7 mouse cellular contexts compared by ENCODE assay signal in the genomic region with DNA sequence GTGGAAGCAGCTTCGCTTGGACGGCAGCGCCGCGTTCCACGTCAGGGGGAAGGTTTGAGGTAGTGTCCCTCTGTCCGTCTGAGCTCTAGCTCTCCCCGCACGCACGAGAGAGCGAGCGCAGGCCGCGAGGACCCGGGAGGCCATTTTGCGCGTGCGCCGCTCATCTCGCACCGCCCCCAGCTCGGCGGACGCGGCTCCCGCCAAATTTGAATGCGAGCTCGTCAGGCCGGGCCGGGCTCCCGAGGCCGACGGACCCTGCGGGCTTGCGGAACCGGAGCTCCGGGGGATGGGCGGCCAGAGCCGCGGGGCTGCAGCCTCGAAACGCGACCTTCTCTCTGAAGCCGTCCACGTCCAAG. TPM values are rescaled to one million over a fixed set of nuclear protein-coding genes. Genes with fewer than 3 reads are reported as not detected.
DNase-seq lines count a peak whose midpoint lies in the region; ATAC-seq and TF ChIP-seq lines count a peak whose summit lies in the region.

No protein-coding gene starts in this region.

- WGBS in embryonic facial prominence, embryonic 13.5 days: under 1% methylated on average over 45 of the region's 45 CpGs
- WGBS in limb, embryonic 10.5 days: under 1% methylated on average over 45 of the region's 45 CpGs
- WGBS in midbrain, embryonic 10.5 days: under 1% methylated on average over 45 of the region's 45 CpGs
- WGBS in stomach, postnatal 0 days: under 1% methylated on average over 44 of the region's 45 CpGs

- H3K9ac ChIP-seq in embryonic facial prominence, embryonic 13.5 days: no peak overlapping the region
- no peak overlapping the region for H3K9ac ChIP-seq in stomach, postnatal 0 days (ENCODE audit: low read length)

- H3K9me3 ChIP-seq in embryonic facial prominence, embryonic 13.5 days: no peaks in the 10 kb centered on the region
- no peaks in the 10 kb centered on the region for H3K9me3 ChIP-seq in limb, embryonic 10.5 days (replicated peaks)
- H3K9me3 ChIP-seq in midbrain, embryonic 10.5 days (replicated peaks): no peaks in the 10 kb centered on the region
- H3K9me3 ChIP-seq in stomach, postnatal 0 days (ENCODE audit: control insufficient read depth, low read length): no peaks in the 10 kb centered on the region

- peaks cover 19% of the 10 kb centered on the region for H3K4me1 ChIP-seq in embryonic facial prominence, embryonic 13.5 days
- H3K4me1 ChIP-seq in limb, embryonic 10.5 days: peaks cover 20% of the 10 kb centered on the region
- peaks cover 26% of the 10 kb centered on the region for H3K4me1 ChIP-seq in midbrain, embryonic 10.5 days
- peaks cover 5% of the 10 kb centered on the region for H3K4me1 ChIP-seq in stomach, postnatal 0 days (replicated peaks; ENCODE audit: control insufficient read depth, insufficient read depth)

- intact Hi-C loops in heart, postnatal 14 days (cut with DNase I): loop anchor here (1.0 kb wide), 1 partner anchor 10 kb away; no protein-coding TSS in a partner anchor

- peak; percentile 38 to 59 for DNase-seq in CD8-positive naive resting alpha-beta T cell, adult 2 months (ENCODE audit: low read depth in 2 of 2, low spot score in 2 of 2)
- peak; percentile 65 for DNase-seq in R1 (ENCODE audit: low read depth, low spot score)
- peak; percentile 73 to 83 for DNase-seq in heart, postnatal 14 days
- peak; percentile 82 for DNase-seq in limb, embryonic 10.5 days (ENCODE audit: low spot score)
- DNase-seq in midbrain, embryonic 10.5 days (ENCODE audit: low spot score): peak; percentile 79
- DNase-seq in stomach, postnatal 0 days (ENCODE audit: low spot score): peak; percentile 76

- peak overlapping the region; percentile 80 for H3K4me2 ChIP-seq in embryonic facial prominence, embryonic 13.5 days
- peak overlapping the region; percentile 64 for H3K4me2 ChIP-seq in stomach, postnatal 0 days (replicated peaks; ENCODE audit: low read depth)

- no peak for TF ChIP-seq CTCF in stomach, postnatal 0 days (IDR thresholded peaks at IDR 0.05; ENCODE audit: low read depth)

- peak overlapping the region; percentile 48 for H3K4me3 ChIP-seq in embryonic facial prominence, embryonic 13.5 days
- H3K4me3 ChIP-seq in limb, embryonic 10.5 days: peak overlapping the region; percentile 59
- peak overlapping the region; percentile 55 for H3K4me3 ChIP-seq in midbrain, embryonic 10.5 days
- peak overlapping the region; percentile 51 for H3K4me3 ChIP-seq in stomach, postnatal 0 days (ENCODE audit: low read depth, low read length)

- no peak overlapping the region for H3K27ac ChIP-seq in embryonic facial prominence, embryonic 13.5 days
- peak overlapping the region; percentile 84 for H3K27ac ChIP-seq in limb, embryonic 10.5 days
- H3K27ac ChIP-seq in midbrain, embryonic 10.5 days (replicated peaks): peak overlapping the region; percentile 84
- H3K27ac ChIP-seq in stomach, postnatal 0 days (replicated peaks): no peak overlapping the region

- no peak for TF ChIP-seq EP300 in stomach, postnatal 0 days (optimal IDR thresholded peaks at IDR 0.05)

- no peak for ATAC-seq in embryonic facial prominence, embryonic 13.5 days (ENCODE audit: insufficient number of reproducible peaks, insufficient read depth, low FRiP score, low TSS enrichment, low read depth)
- peak; percentile 74 for ATAC-seq in stomach, postnatal 0 days (ENCODE audit: low FRiP score, low TSS enrichment)

- peaks cover 78% of the 10 kb centered on the region for H3K27me3 ChIP-seq in embryonic facial prominence, embryonic 13.5 days
- H3K27me3 ChIP-seq in limb, embryonic 10.5 days (ENCODE audit: low read depth, poor library complexity, severe bottlenecking): peaks cover 99% of the 10 kb centered on the region
- H3K27me3 ChIP-seq in midbrain, embryonic 10.5 days (ENCODE audit: low read depth, poor library complexity, severe bottlenecking): peaks cover 99% of the 10 kb centered on the region
- H3K27me3 ChIP-seq in stomach, postnatal 0 days (ENCODE audit: control insufficient read depth, insufficient read depth, low read length): peaks cover 12% of the 10 kb centered on the region; the same call in 1 of the 2 replicates

- peaks cover 6% of the 10 kb centered on the region for H3K36me3 ChIP-seq in embryonic facial prominence, embryonic 13.5 days
- peaks cover 9% of the 10 kb centered on the region for H3K36me3 ChIP-seq in limb, embryonic 10.5 days
- H3K36me3 ChIP-seq in midbrain, embryonic 10.5 days: peaks cover 9% of the 10 kb centered on the region
- peaks cover 5% of the 10 kb centered on the region; the same call in 1 of the 2 replicates for H3K36me3 ChIP-seq in stomach, postnatal 0 days (ENCODE audit: control insufficient read depth, insufficient read depth, low read length)

RNA-seq across cellular contexts. Expression of a gene that starts 5.1 kb away (rescaled TPM):
- polyA plus RNA-seq in embryonic facial prominence, embryonic 13.5 days (2015; fragmentation: Nextera tagmentation; extraction: Ambion mirVana): 0.11 TPM in 1 of 2 replicates, not detected in the other
- not detected for total RNA-seq in heart, postnatal 14 days (2021)
- not detected in 2 replicates for polyA plus RNA-seq in limb, embryonic 10.5 days (2016; fragmentation: Nextera tagmentation; extraction: Ambion mirVana)
- polyA plus RNA-seq in midbrain, embryonic 10.5 days (2016; fragmentation: Nextera tagmentation; extraction: Ambion mirVana): 0.10 and 0.51 TPM in 2 replicates
- polyA plus RNA-seq in stomach, postnatal 0 days (2015; fragmentation: Nextera tagmentation; extraction: Ambion mirVana): 0.10 and 0.21 TPM in 2 replicates

RNA-seq across cellular contexts. Expression of a gene that starts 11.9 kb away (rescaled TPM):
- 27.6 and 28.8 TPM in 2 replicates for polyA plus RNA-seq in embryonic facial prominence, embryonic 13.5 days (2015; fragmentation: Nextera tagmentation; extraction: Ambion mirVana)
- total RNA-seq in heart, postnatal 14 days (2021): 10 to 100 TPM; 55.6 to 65.1 TPM
- polyA plus RNA-seq in limb, embryonic 10.5 days (2016; fragmentation: Nextera tagmentation; extraction: Ambion mirVana): 16.9 and 22.3 TPM in 2 replicates
- polyA plus RNA-seq in midbrain, embryonic 10.5 days (2016; fragmentation: Nextera tagmentation; extraction: Ambion mirVana): 25.5 and 26.6 TPM in 2 replicates
- polyA plus RNA-seq in stomach, postnatal 0 days (2015; fragmentation: Nextera tagmentation; extraction: Ambion mirVana): 10.5 and 12.0 TPM in 2 replicates

RNA-seq across cellular contexts. Expression of a gene that starts 16.5 kb away (rescaled TPM):
- polyA plus RNA-seq in embryonic facial prominence, embryonic 13.5 days (2015; fragmentation: Nextera tagmentation; extraction: Ambion mirVana): 238 and 240 TPM in 2 replicates
- total RNA-seq in heart, postnatal 14 days (2021): 100 to 1,000 TPM; 111 to 118 TPM
- polyA plus RNA-seq in limb, embryonic 10.5 days (2016; fragmentation: Nextera tagmentation; extraction: Ambion mirVana): 96.0 and 135 TPM in 2 replicates
- polyA plus RNA-seq in midbrain, embryonic 10.5 days (2016; fragmentation: Nextera tagmentation; extraction: Ambion mirVana): 82.0 and 101 TPM in 2 replicates
- 169 and 178 TPM in 2 replicates for polyA plus RNA-seq in stomach, postnatal 0 days (2015; fragmentation: Nextera tagmentation; extraction: Ambion mirVana)

Comparison
In these comparisons a context has a peak if more than half of its experiments do, and no peak if none do; other contexts are left out.
1. H3K27ac ChIP-seq: peak in limb, embryonic 10.5 days (single experiment) and midbrain, embryonic 10.5 days (single experiment); none in embryonic facial prominence, embryonic 13.5 days (single experiment) and stomach, postnatal 0 days (single experiment).
2. Peak in every context shown above with its lines, with median percentiles within 50 percentile points of each other: DNase-seq and H3K4me3 ChIP-seq.